Mouse (Mus musculus) forebrain, embryonic 16.5 days (tissue): ENCODE results near the gene D030056L22Rik. TPM values are rescaled to one million over a fixed set of nuclear protein-coding genes. Genes with fewer than 3 reads are reported as not detected.
A peak's percentile ranks its signal among the peaks of the same experiment; 100 is the strongest.

Experiments
- ATAC-seq: fragments of 200-750 bp; cut with Nextera tagmentation; 2 replicates; pipeline ENCODE4 v1.8.0; 2017; ENCODE audit warnings: mild to moderate bottlenecking, moderate library complexity
- H3K27ac ChIP-seq: fragments of 300-500 bp; sonication (generic); 2 replicates; pipeline ENCODE4 v1.5.1; 2014; ENCODE audit warnings: low read length, control low read depth
- H3K27me3 ChIP-seq: fragments of 300-500 bp; sonication (generic); replicated peaks from 2 replicates; pipeline ENCODE4 v1.6.1; 2014; ENCODE audit warnings: low read length; ENCODE audit not compliant: control insufficient read depth, insufficient read depth
- H3K36me3 ChIP-seq: fragments of 300-500 bp; sonication (generic); 2 replicates; pipeline ENCODE4 v1.6.1; 2014; ENCODE audit not compliant: control insufficient read depth, insufficient read depth
- H3K4me1 ChIP-seq: fragments of 300-500 bp; sonication (generic); replicated peaks from 2 replicates; pipeline ENCODE4 v1.6.1; 2014; ENCODE audit warnings: low read length; ENCODE audit not compliant: control insufficient read depth, insufficient read depth
- H3K4me2 ChIP-seq: fragments of 300-500 bp; sonication (generic); 2 replicates; pipeline ENCODE4 v1.6.1; 2014; ENCODE audit warnings: mild to moderate bottlenecking, low read length, control low read depth
- H3K4me3 ChIP-seq: fragments of 300-500 bp; sonication (generic); replicated peaks from 2 replicates; pipeline ENCODE4 v1.5.1; 2014; ENCODE audit warnings: mild to moderate bottlenecking, low read length, control low read depth
- H3K9ac ChIP-seq: fragments of 300-500 bp; sonication (generic); replicated peaks from 2 replicates; pipeline ENCODE4 v1.6.1; 2014; ENCODE audit warnings: low read depth, low read length, control low read depth
- H3K9me3 ChIP-seq: fragments of 300-500 bp; sonication (generic); 2 replicates; pipeline ENCODE4 v1.6.1; 2016; ENCODE audit warnings: low read length; ENCODE audit not compliant: control insufficient read depth
- WGBS: fragments of 180-500 bp; shearing (Covaris S2); extraction: QIAGEN DNeasy Blood & Tissue Kit; methylation state at CpG from one replicate; pipeline ENCODE4 v1.1.7; 2014; 5-methylcytosine and 5-hydroxymethylcytosine counted together
- polyA plus RNA-seq: library from polyadenylated mRNA; unstranded; fragments of >200 nt; fragmentation: Nextera tagmentation; extraction: Ambion mirVana; gene quantifications from 2 replicates; pipeline ENCODE4 v1.2.1, GENCODE M21; 2015

The D030056L22Rik gene
- 58.8 and 71.4 TPM in 2 replicates for polyA plus RNA-seq

GRCm38 (mm10) chr19:18712866-18713300 lies at the start of gene D030056L22Rik:
D030056L22Rik (plus strand) TSS chr19:18713193.
- no peaks in the 10 kb centered on the region for H3K9me3 ChIP-seq
- H3K27ac ChIP-seq = peak within 1 kb of the TSS; percentile 95
- under 1% methylated on average over 42 of the region's 49 CpGs for WGBS
- H3K4me2 ChIP-seq = peak within 1 kb of the TSS; percentile 76
- peak within 1 kb of the TSS; percentile 87 for H3K4me3 ChIP-seq
- no peaks in the 10 kb centered on the region for H3K27me3 ChIP-seq
- H3K9ac ChIP-seq = peak within 1 kb of the TSS; percentile 88
- peaks cover 18% of the 10 kb centered on the region for H3K4me1 ChIP-seq
- ATAC-seq = peak; percentile 99
- H3K36me3 ChIP-seq = no peaks in the 10 kb centered on the region

- Histone ChIP-seq H3K27ac (no peak overlapping the region), H3K27me3 (no peaks in the 10 kb centered on the region), H3K4me3 (no peak overlapping the region), H3K9me3 (no peaks in the 10 kb centered on the region), H3K9ac (no peak overlapping the region), H3K4me2 (no peak overlapping the region), H3K4me1 (no peaks in the 10 kb centered on the region), H3K36me3 (no peaks in the 10 kb centered on the region)
- WGBS = 73% methylated on average over 2 of the region's 2 CpGs
- no peak for ATAC-seq
These were observed 49.1 kb upstream of the D030056L22Rik start for GRCm38 (mm10) chr19:18663904-18664303.

- Histone ChIP-seq H3K9me3 (no peaks in the 10 kb centered on the region), H3K4me3 (no peak overlapping the region), H3K36me3 (no peaks in the 10 kb centered on the region), H3K4me2 (no peak overlapping the region), H3K27me3 (no peaks in the 10 kb centered on the region), H3K27ac (no peak overlapping the region), H3K9ac (no peak overlapping the region), H3K4me1 (peaks cover 7% of the 10 kb centered on the region)
- WGBS = 87% methylated on average over 7 of the region's 7 CpGs
- ATAC-seq = no peak
These were observed 46.0 kb upstream of the D030056L22Rik start for GRCm38 (mm10) chr19:18666966-18667365.

GRCm38 (mm10) chr19:18669551-18669950 lies 43.4 kb upstream of the D030056L22Rik start:
- H3K36me3 ChIP-seq = no peaks in the 10 kb centered on the region
- no peaks in the 10 kb centered on the region for H3K9me3 ChIP-seq
- no peak for ATAC-seq
- no peak overlapping the region for H3K27ac ChIP-seq
- no peak overlapping the region for H3K4me2 ChIP-seq
- no peak overlapping the region for H3K9ac ChIP-seq
- no peaks in the 10 kb centered on the region for H3K27me3 ChIP-seq
- H3K4me1 ChIP-seq = peaks cover 23% of the 10 kb centered on the region
- WGBS = 94% methylated on average over 7 of the region's 7 CpGs
- H3K4me3 ChIP-seq = no peak overlapping the region

GRCm38 (mm10) chr19:18670608-18671007 lies 42.4 kb upstream of the D030056L22Rik start, which contains the start of gene Carnmt1:
Carnmt1 (plus strand) TSS chr19:18670764.
- Histone ChIP-seq H3K9ac (peak within 1 kb of the TSS; percentile 84), H3K9me3 (no peaks in the 10 kb centered on the region), H3K4me3 (peak within 1 kb of the TSS; percentile 91), H3K4me2 (peak within 1 kb of the TSS; percentile 85), H3K4me1 (peaks cover 23% of the 10 kb centered on the region), H3K36me3 (no peaks in the 10 kb centered on the region), H3K27me3 (no peaks in the 10 kb centered on the region), H3K27ac (peak within 1 kb of the TSS; percentile 68)
- under 1% methylated on average over 47 of the region's 58 CpGs for WGBS
- ATAC-seq = peak; percentile 98

GRCm38 (mm10) chr19:18671056-18671741 lies 41.8 kb upstream of the D030056L22Rik start:
- peak overlapping the region; percentile 91 for H3K4me3 ChIP-seq
- peak; percentile 70; the same call in 1 of the 2 replicates for ATAC-seq
- peak overlapping the region; percentile 68 for H3K27ac ChIP-seq
- peaks cover 23% of the 10 kb centered on the region for H3K4me1 ChIP-seq
- peak overlapping the region; percentile 84 for H3K9ac ChIP-seq
- H3K36me3 ChIP-seq = no peaks in the 10 kb centered on the region
- WGBS = under 1% methylated on average over 55 of the region's 64 CpGs
- peak overlapping the region; percentile 85 for H3K4me2 ChIP-seq
- H3K27me3 ChIP-seq = no peaks in the 10 kb centered on the region
- no peaks in the 10 kb centered on the region for H3K9me3 ChIP-seq

GRCm38 (mm10) chr19:18672498-18672897 lies 40.5 kb upstream of the D030056L22Rik start:
- no peaks in the 10 kb centered on the region for H3K9me3 ChIP-seq
- no peak overlapping the region for H3K27ac ChIP-seq
- H3K9ac ChIP-seq = no peak overlapping the region
- H3K4me2 ChIP-seq = peak overlapping the region; percentile 13
- H3K4me3 ChIP-seq = no peak overlapping the region
- 62% methylated on average over 3 of the region's 3 CpGs for WGBS
- H3K27me3 ChIP-seq = no peaks in the 10 kb centered on the region
- no peaks in the 10 kb centered on the region for H3K36me3 ChIP-seq
- ATAC-seq = no peak
- peaks cover 23% of the 10 kb centered on the region for H3K4me1 ChIP-seq

GRCm38 (mm10) chr19:18673116-18673515 lies 39.9 kb upstream of the D030056L22Rik start:
- 0 out of 2 replicates have a peak overlapping the region, but pooled peaks have one; percentile 2 for H3K4me3 ChIP-seq
- no peaks in the 10 kb centered on the region for H3K27me3 ChIP-seq
- H3K4me2 ChIP-seq = peak overlapping the region; percentile 13
- H3K27ac ChIP-seq = no peak overlapping the region
- no peak overlapping the region for H3K9ac ChIP-seq
- H3K36me3 ChIP-seq = no peaks in the 10 kb centered on the region
- H3K4me1 ChIP-seq = peaks cover 23% of the 10 kb centered on the region
- H3K9me3 ChIP-seq = no peaks in the 10 kb centered on the region
- ATAC-seq = no peak
- 8% methylated on average over 4 of the region's 4 CpGs for WGBS

- Histone ChIP-seq H3K36me3 (no peaks in the 10 kb centered on the region; the same call in 1 of the 2 replicates), H3K27me3 (no peaks in the 10 kb centered on the region), H3K9ac (no peak overlapping the region), H3K9me3 (no peaks in the 10 kb centered on the region), H3K4me1 (no peaks in the 10 kb centered on the region), H3K4me2 (no peak overlapping the region), H3K27ac (no peak overlapping the region), H3K4me3 (no peak overlapping the region)
- 82% methylated on average over 4 of the region's 4 CpGs for WGBS
- no peak for ATAC-seq
These were observed 30.9 kb upstream of the D030056L22Rik start for GRCm38 (mm10) chr19:18682142-18682541.
